In genomic region chr12:12324266-12324665, GRCm38 (mm10) we compare ENCODE assay signal across 8 mouse cellular contexts.
DNase-seq lines count a peak whose midpoint lies in the region; ATAC-seq and TF ChIP-seq lines count a peak whose summit lies in the region.
"Not testable (repeated sequence)": the region's sequence is repeated elsewhere in the genome, so short reads cannot be mapped to it uniquely, and the experiment has no call there.

No protein-coding gene starts in this region.

- H3K27me3 ChIP-seq in E14TG2a.4 (ENCODE audit: insufficient read depth, low read length); forebrain, embryonic 10.5 days (ENCODE audit: poor library complexity, severe bottlenecking); heart, embryonic 12.5 days (replicated peaks); hindbrain, embryonic 15.5 days; kidney, postnatal 0 days (ENCODE audit: insufficient read depth, low read length); liver, postnatal 0 days (ENCODE audit: insufficient read depth, low read length); midbrain, embryonic 15.5 days (replicated peaks); stomach, postnatal 0 days (ENCODE audit: control insufficient read depth, insufficient read depth, low read length): not testable (repeated sequence)

- H3K4me2 ChIP-seq in heart, embryonic 12.5 days = peak overlapping the region; percentile 59; the same call in 1 of the 2 replicates
- peak overlapping the region; percentile 64 for H3K4me2 ChIP-seq in hindbrain, embryonic 15.5 days
- peak overlapping the region; percentile 52 for H3K4me2 ChIP-seq in kidney, postnatal 0 days (ENCODE audit: low read length)
- peak overlapping the region; percentile 68; the same call in 1 of the 2 replicates for H3K4me2 ChIP-seq in liver, postnatal 0 days (ENCODE audit: low read depth, low read length)
- H3K4me2 ChIP-seq in midbrain, embryonic 15.5 days = peak overlapping the region; percentile 75
- H3K4me2 ChIP-seq in stomach, postnatal 0 days (replicated peaks; ENCODE audit: low read depth) = peak overlapping the region; percentile 63

- not testable (repeated sequence) for TF ChIP-seq EP300 in liver, postnatal 0 days (IDR thresholded peaks at IDR 0.05; ENCODE audit: low read depth); stomach, postnatal 0 days (optimal IDR thresholded peaks at IDR 0.05)

- H3K9ac ChIP-seq in heart, embryonic 12.5 days; hindbrain, embryonic 15.5 days; kidney, postnatal 0 days (ENCODE audit: low read depth, low read length); liver, postnatal 0 days (replicated peaks): not testable (repeated sequence)
- peak overlapping the region; percentile 54; the same call in 1 of the 2 replicates for H3K9ac ChIP-seq in midbrain, embryonic 15.5 days
- H3K9ac ChIP-seq in stomach, postnatal 0 days (ENCODE audit: low read length) = peak overlapping the region; percentile 45; the same call in 1 of the 2 replicates

- not testable (repeated sequence) for ATAC-seq in heart, embryonic 12.5 days (ENCODE audit: insufficient number of reproducible peaks, low FRiP score); hindbrain, embryonic 15.5 days (ENCODE audit: low FRiP score, low read depth); kidney, postnatal 0 days (replicated peaks; ENCODE audit: low FRiP score, low read depth); liver, postnatal 0 days; midbrain, embryonic 15.5 days (replicated peaks); stomach, postnatal 0 days (ENCODE audit: low FRiP score, low TSS enrichment)

- peaks cover 44% of the 10 kb centered on the region for H3K4me1 ChIP-seq in E14TG2a.4 (replicated peaks; ENCODE audit: low read depth, low read length)
- not testable (repeated sequence) for H3K4me1 ChIP-seq in forebrain, embryonic 10.5 days; heart, embryonic 12.5 days (replicated peaks); hindbrain, embryonic 15.5 days (replicated peaks); kidney, postnatal 0 days (replicated peaks; ENCODE audit: insufficient read depth, low read length); liver, postnatal 0 days (ENCODE audit: insufficient read depth); midbrain, embryonic 15.5 days; stomach, postnatal 0 days (replicated peaks; ENCODE audit: control insufficient read depth, insufficient read depth)

- WGBS in forebrain, embryonic 10.5 days = 79% methylated on average over 22 of the region's 22 CpGs
- WGBS in heart, embryonic 12.5 days = 83% methylated on average over 22 of the region's 22 CpGs
- WGBS in hindbrain, embryonic 15.5 days = 85% methylated on average over 20 of the region's 22 CpGs
- WGBS in kidney, postnatal 0 days = 90% methylated on average over 17 of the region's 22 CpGs
- 88% methylated on average over 19 of the region's 22 CpGs for WGBS in liver, postnatal 0 days (ENCODE audit: insufficient replicate concordance)
- 86% methylated on average over 22 of the region's 22 CpGs for WGBS in midbrain, embryonic 15.5 days
- WGBS in stomach, postnatal 0 days = 95% methylated on average over 20 of the region's 22 CpGs

- H3K36me3 ChIP-seq in E14TG2a.4 (ENCODE audit: insufficient read depth, low read length); forebrain, embryonic 10.5 days (replicated peaks); heart, embryonic 12.5 days; hindbrain, embryonic 15.5 days; kidney, postnatal 0 days (ENCODE audit: insufficient read depth, low read length); liver, postnatal 0 days (replicated peaks; ENCODE audit: insufficient read depth, low read length); midbrain, embryonic 15.5 days (replicated peaks); stomach, postnatal 0 days (ENCODE audit: control insufficient read depth, insufficient read depth, low read length): not testable (repeated sequence)

- H3K27ac ChIP-seq in forebrain, embryonic 10.5 days = peak overlapping the region; percentile 88
- H3K27ac ChIP-seq in heart, embryonic 12.5 days (ENCODE audit: poor library complexity, severe bottlenecking); kidney, postnatal 0 days; liver, postnatal 0 days (ENCODE audit: low read depth); stomach, postnatal 0 days (replicated peaks): not testable (repeated sequence)
- peak overlapping the region; percentile 92 for H3K27ac ChIP-seq in hindbrain, embryonic 15.5 days (replicated peaks)
- peak overlapping the region; percentile 96 for H3K27ac ChIP-seq in midbrain, embryonic 15.5 days

- peak overlapping the region; percentile 79 for H3K4me3 ChIP-seq in E14TG2a.4 (replicated peaks; ENCODE audit: low read length)
- H3K4me3 ChIP-seq in forebrain, embryonic 10.5 days = peak overlapping the region; percentile 45; the same call in 1 of the 2 replicates
- not testable (repeated sequence) for H3K4me3 ChIP-seq in heart, embryonic 12.5 days; kidney, postnatal 0 days (replicated peaks; ENCODE audit: low read depth, low read length); liver, postnatal 0 days (ENCODE audit: low read depth, low read length)
- H3K4me3 ChIP-seq in hindbrain, embryonic 15.5 days = peak overlapping the region; percentile 32
- H3K4me3 ChIP-seq in midbrain, embryonic 15.5 days = peak overlapping the region; percentile 38; the same call in 1 of the 2 replicates
- H3K4me3 ChIP-seq in stomach, postnatal 0 days (ENCODE audit: low read depth, low read length) = peak overlapping the region; percentile 35; the same call in 1 of the 2 replicates

- DNase-seq in forebrain, embryonic 10.5 days (ENCODE audit: extremely low spot score, low spot score); kidney, postnatal 0 days (ENCODE audit: low spot score); liver, postnatal 0 days; stomach, postnatal 0 days (ENCODE audit: low spot score): not testable (repeated sequence)

- H3K9me3 ChIP-seq in E14TG2a.4 (ENCODE audit: low read length); forebrain, embryonic 10.5 days; heart, embryonic 12.5 days (replicated peaks); hindbrain, embryonic 15.5 days; kidney, postnatal 0 days (replicated peaks; ENCODE audit: low read length); liver, postnatal 0 days (ENCODE audit: low read length); midbrain, embryonic 15.5 days; stomach, postnatal 0 days (ENCODE audit: control insufficient read depth, low read length): not testable (repeated sequence)

- TF ChIP-seq CTCF in E14TG2a.4 (conservative IDR thresholded peaks at IDR 0.05; ENCODE audit: low read length); kidney, postnatal 0 days (IDR thresholded peaks at IDR 0.05; ENCODE audit: low read depth); liver, postnatal 0 days (IDR thresholded peaks at IDR 0.05; ENCODE audit: low read depth); stomach, postnatal 0 days (IDR thresholded peaks at IDR 0.05; ENCODE audit: low read depth): not testable (repeated sequence)
